Mouse (Mus musculus) stomach, postnatal 0 days (tissue): Measurements from ENCODE around the gene Ccdc92. TPM values are rescaled to one million over a fixed set of nuclear protein-coding genes. Genes with fewer than 3 reads are reported as not detected.

ENCODE experiments used
- ATAC-seq: fragments of 200-750 bp; cut with Nextera tagmentation; 2 replicates; pipeline ENCODE4 v1.8.0; 2017; ENCODE audit not compliant: low FRiP score, low TSS enrichment
- DNase-seq: peaks from one replicate; pipeline ENCODE4 v3.0.0-alpha.2; 2016; ENCODE audit warnings: low spot score
- H3K27ac ChIP-seq: fragments of 300-500 bp; sonication (generic); replicated peaks from 2 replicates; pipeline ENCODE4 v1.5.1; 2014; ENCODE audit warnings: mild to moderate bottlenecking, control low read depth
- H3K27me3 ChIP-seq: fragments of 300-500 bp; sonication (generic); 2 replicates; pipeline ENCODE4 v1.6.1; 2014; ENCODE audit warnings: low read length; ENCODE audit not compliant: control insufficient read depth, insufficient read depth
- H3K36me3 ChIP-seq: fragments of 300-500 bp; sonication (generic); 2 replicates; pipeline ENCODE4 v1.6.1; 2014; ENCODE audit warnings: low read length, mixed read lengths; ENCODE audit not compliant: control insufficient read depth, insufficient read depth
- H3K4me1 ChIP-seq: fragments of 300-500 bp; sonication (generic); replicated peaks from 2 replicates; pipeline ENCODE4 v1.6.1; 2014; ENCODE audit warnings: antibody characterized with exemption; ENCODE audit not compliant: control insufficient read depth, insufficient read depth
- H3K4me2 ChIP-seq: fragments of 300-500 bp; sonication (generic); replicated peaks from 2 replicates; pipeline ENCODE4 v1.6.1; 2014; ENCODE audit warnings: low read depth, mild to moderate bottlenecking, control low read depth, moderate library complexity
- H3K4me3 ChIP-seq: fragments of 300-500 bp; sonication (generic); 2 replicates; pipeline ENCODE4 v1.5.1; 2014; ENCODE audit warnings: low read depth, low read length, control low read depth
- H3K9ac ChIP-seq: fragments of 300-500 bp; sonication (generic); 2 replicates; pipeline ENCODE4 v1.6.1; 2014; ENCODE audit warnings: mild to moderate bottlenecking, low read length, control low read depth, mixed read lengths
- H3K9me3 ChIP-seq: fragments of 300-500 bp; sonication (generic); 2 replicates; pipeline ENCODE4 v1.6.1; 2016; ENCODE audit warnings: low read length; ENCODE audit not compliant: control insufficient read depth
- CTCF ChIP-seq: IDR thresholded peaks from 2 replicates; pipeline ENCODE4 v1.5.1; 2016; ENCODE audit warnings: antibody characterized with exemption, low read depth, mild to moderate bottlenecking, moderate library complexity
- EP300 ChIP-seq: optimal IDR thresholded peaks from 2 replicates; pipeline ENCODE3; 2016; ENCODE audit warnings: antibody characterized with exemption
- WGBS: fragments of 180-500 bp; shearing (Covaris S2); extraction: QIAGEN DNeasy Blood & Tissue Kit; methylation state at CpG from one replicate; pipeline ENCODE4 v1.1.7; 2014; 5-methylcytosine and 5-hydroxymethylcytosine counted together
- polyA plus RNA-seq: library from polyadenylated mRNA; unstranded; fragments of >200 nt; fragmentation: Nextera tagmentation; extraction: Ambion mirVana; gene quantifications from 2 replicates; pipeline ENCODE4 v1.2.1, GENCODE M21; 2015

Gene Ccdc92
- 3.9 and 4.1 TPM in 2 replicates for polyA plus RNA-seq

- Histone ChIP-seq H3K4me3 (peak within 1 kb of the TSS; percentile 92), H3K4me2 (peak within 1 kb of the TSS; percentile 71), H3K9ac (peak within 1 kb of the TSS; percentile 79), H3K36me3 (no peaks in the 10 kb centered on the region), H3K27ac (peak within 1 kb of the TSS; percentile 85), H3K9me3 (no peaks in the 10 kb centered on the region), H3K4me1 (peaks cover 6% of the 10 kb centered on the region), H3K27me3 (no peaks in the 10 kb centered on the region)
- DNase-seq (peak; percentile 100), ATAC-seq (peak; percentile 95)
- TF ChIP-seq CTCF = no peak
- under 1% methylated on average over 80 of the region's 103 CpGs for WGBS
Observed at GRCm38 (mm10) chr5:124862013-124862866, at the start of gene Ccdc92, which contains the start of gene Zfp664. Ccdc92 (minus strand) TSS chr5:124862424. Zfp664 (plus strand) TSS chr5:124862691.

DNA sequence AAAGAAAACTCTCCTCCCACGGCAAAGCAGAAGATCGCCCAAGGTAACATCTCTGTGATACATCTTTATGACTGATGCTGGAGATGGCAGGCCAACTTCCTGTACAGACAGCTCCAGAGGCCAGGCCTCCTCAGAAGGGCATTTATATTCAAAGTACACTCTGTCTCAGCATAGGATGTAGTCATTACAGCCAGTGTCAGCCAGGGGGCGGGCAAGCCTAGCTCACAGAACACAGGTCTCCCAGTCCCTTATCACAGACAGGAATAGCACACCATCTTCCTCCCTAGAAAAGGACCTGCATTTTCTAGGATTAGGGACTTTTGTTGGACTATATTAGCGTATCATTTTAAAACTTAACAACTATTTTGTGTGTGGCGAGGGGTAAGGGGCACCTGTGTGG is 46.6 kb upstream of the Ccdc92 start:
- Histone ChIP-seq H3K4me1 (no peaks in the 10 kb centered on the region), H3K9me3 (no peaks in the 10 kb centered on the region), H3K4me2 (no peak overlapping the region), H3K4me3 (no peak overlapping the region), H3K9ac (no peak overlapping the region), H3K27ac (no peak overlapping the region), H3K27me3 (no peaks in the 10 kb centered on the region), H3K36me3 (no peaks in the 10 kb centered on the region)
- ATAC-seq (peak; percentile 82), DNase-seq (peak; percentile 87)
- 15% methylated on average over 5 of the region's 5 CpGs for WGBS
- TF ChIP-seq CTCF (peak; percentile 98), EP300 (no peak)

- DNase-seq (no peak), ATAC-seq (no peak)
- Histone ChIP-seq H3K4me1 (no peaks in the 10 kb centered on the region), H3K4me3 (no peak overlapping the region), H3K4me2 (no peak overlapping the region), H3K9me3 (no peaks in the 10 kb centered on the region), H3K36me3 (no peaks in the 10 kb centered on the region), H3K9ac (no peak overlapping the region), H3K27me3 (no peaks in the 10 kb centered on the region), H3K27ac (no peak overlapping the region)
- 58% methylated on average over 13 of the region's 13 CpGs for WGBS
- no peak for TF ChIP-seq EP300
Observed at GRCm38 (mm10) chr5:124906890-124907289, 44.7 kb upstream of the Ccdc92 start.

GRCm38 (mm10) chr5:124903852-124904251 is 41.6 kb upstream of the Ccdc92 start:
- no peaks in the 10 kb centered on the region for H3K4me1 ChIP-seq
- ATAC-seq = no peak
- 71% methylated on average over 4 of the region's 4 CpGs for WGBS
- H3K36me3 ChIP-seq = no peaks in the 10 kb centered on the region
- TF ChIP-seq CTCF (no peak), EP300 (no peak)
- no peak overlapping the region for H3K4me2 ChIP-seq
- no peak overlapping the region for H3K9ac ChIP-seq
- no peaks in the 10 kb centered on the region for H3K9me3 ChIP-seq
- no peak for DNase-seq
- H3K27ac ChIP-seq = no peak overlapping the region
- no peak overlapping the region for H3K4me3 ChIP-seq
- no peaks in the 10 kb centered on the region for H3K27me3 ChIP-seq

- DNase-seq (no peak), ATAC-seq (no peak)
- no peaks in the 10 kb centered on the region for H3K27me3 ChIP-seq
- H3K36me3 ChIP-seq = no peaks in the 10 kb centered on the region
- no peak overlapping the region for H3K4me2 ChIP-seq
- no peak for TF ChIP-seq CTCF
- no peak for TF ChIP-seq EP300
- H3K4me3 ChIP-seq = no peak overlapping the region
- H3K4me1 ChIP-seq = no peaks in the 10 kb centered on the region
- 0 out of 2 replicates have a peak overlapping the region, but pooled peaks have one; percentile 35 for H3K27ac ChIP-seq
- WGBS = 78% methylated on average over 10 of the region's 10 CpGs
- H3K9me3 ChIP-seq = no peaks in the 10 kb centered on the region
- no peak overlapping the region for H3K9ac ChIP-seq
Observed at GRCm38 (mm10) chr5:124902195-124902594, 40.0 kb upstream of the Ccdc92 start.

DNA sequence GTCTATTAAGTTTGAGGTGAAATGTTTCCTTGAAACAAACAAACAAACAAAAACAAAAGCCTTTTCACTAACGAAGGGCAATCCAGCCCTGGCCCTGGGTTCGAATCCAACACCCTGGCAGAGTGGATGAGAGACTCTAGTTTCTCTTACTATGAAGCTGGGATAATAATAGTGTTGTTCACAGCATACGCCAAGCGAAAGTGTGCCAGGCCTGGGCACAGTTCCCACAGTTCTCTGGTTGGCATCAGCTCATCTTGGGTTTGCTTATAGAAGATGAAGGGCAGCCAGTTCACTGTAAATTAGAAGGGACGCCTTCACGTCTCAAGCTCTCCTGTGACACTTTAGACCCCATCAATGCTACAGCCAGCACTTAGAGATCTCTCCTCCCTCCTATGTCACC is 39.5 kb upstream of the Ccdc92 start:
- Histone ChIP-seq H3K4me1 (no peaks in the 10 kb centered on the region), H3K36me3 (no peaks in the 10 kb centered on the region), H3K9me3 (no peaks in the 10 kb centered on the region), H3K27ac (no peak overlapping the region; the same call in 1 of the 2 replicates), H3K4me2 (no peak overlapping the region), H3K4me3 (no peak overlapping the region), H3K9ac (no peak overlapping the region), H3K27me3 (no peaks in the 10 kb centered on the region)
- 68% methylated on average over 6 of the region's 6 CpGs for WGBS
- ATAC-seq (no peak), DNase-seq (no peak)
- TF ChIP-seq EP300 = no peak
- no peak for TF ChIP-seq CTCF
